Mouse (Mus musculus) heart, postnatal 0 days (tissue): ENCODE measurements around the gene Bap1. TPM values are rescaled to one million over a fixed set of nuclear protein-coding genes. Genes with fewer than 3 reads are reported as not detected.
A peak's percentile ranks its signal among the peaks of the same experiment; 100 is the strongest.

Experiments used
- ATAC-seq: fragments of 200-750 bp; cut with Nextera tagmentation; 2 replicates; pipeline ENCODE4 v1.8.0; 2017; ENCODE audit warnings: low read depth, moderate number of reproducible peaks, moderate library complexity; ENCODE audit not compliant: insufficient read depth
- DNase-seq: peaks from one replicate; pipeline ENCODE4 v3.0.0-alpha.2; 2016; ENCODE audit warnings: low spot score
- H3K27ac ChIP-seq: fragments of 300-500 bp; sonication (generic); 2 replicates; pipeline ENCODE4 v1.5.1; 2014; ENCODE audit warnings: low read depth, mild to moderate bottlenecking
- H3K27me3 ChIP-seq: fragments of 300-500 bp; sonication (generic); 2 replicates; pipeline ENCODE4 v1.6.1; 2014; ENCODE audit warnings: low read length, mixed read lengths; ENCODE audit not compliant: control insufficient read depth, insufficient read depth
- H3K36me3 ChIP-seq: fragments of 300-500 bp; sonication (generic); replicated peaks from 2 replicates; pipeline ENCODE4 v1.6.1; 2014; ENCODE audit warnings: low read length, mixed read lengths; ENCODE audit not compliant: control insufficient read depth, insufficient read depth
- H3K4me1 ChIP-seq: fragments of 300-500 bp; sonication (generic); 2 replicates; pipeline ENCODE4 v1.6.1; 2014; ENCODE audit warnings: antibody characterized with exemption; ENCODE audit not compliant: control insufficient read depth, insufficient read depth
- H3K4me2 ChIP-seq: fragments of 300-500 bp; sonication (generic); 2 replicates; pipeline ENCODE4 v1.6.1; 2014; ENCODE audit warnings: low read depth, mild to moderate bottlenecking, low read length, moderate library complexity
- H3K4me3 ChIP-seq: fragments of 300-500 bp; sonication (generic); 2 replicates; pipeline ENCODE4 v1.5.1; 2014; ENCODE audit warnings: low read depth, low read length
- H3K9ac ChIP-seq: fragments of 300-500 bp; sonication (generic); replicated peaks from 2 replicates; pipeline ENCODE4 v1.6.1; 2014; ENCODE audit warnings: low read depth, low read length, mixed read lengths
- H3K9me3 ChIP-seq: fragments of 300-500 bp; sonication (generic); replicated peaks from 2 replicates; pipeline ENCODE4 v1.6.1; 2016; ENCODE audit warnings: low read length; ENCODE audit not compliant: control insufficient read depth
- CTCF ChIP-seq: IDR thresholded peaks from 2 replicates; pipeline ENCODE4 v1.5.1; 2016; ENCODE audit warnings: antibody characterized with exemption, control low read depth, low read depth
- EP300 ChIP-seq: IDR thresholded peaks from 2 replicates; pipeline ENCODE4 v1.6.1; 2016; ENCODE audit warnings: antibody characterized with exemption, low read depth
- WGBS: fragments of 180-500 bp; shearing (Covaris S2); extraction: QIAGEN DNeasy Blood & Tissue Kit; methylation state at CpG from one replicate; pipeline ENCODE4 v1.1.7; 2014; 5-methylcytosine and 5-hydroxymethylcytosine counted together
- polyA plus RNA-seq: library from polyadenylated mRNA; unstranded; fragments of >200 nt; fragmentation: Nextera tagmentation; extraction: Ambion mirVana; gene quantifications from 2 replicates; pipeline ENCODE4 v1.2.1, GENCODE M21; 2015
- total RNA-seq: library from RNA; depleted of rRNA; stranded (reverse); fragments of >200 nt; gene quantifications from 2 replicates; pipeline ENCODE4 v1.2.3, GENCODE M21; 2014; ENCODE audit warnings: low replicate concordance

Gene Bap1
- total and polyA plus RNA-seq, 2 experiments from 2014 or later: 38.6 to 51.1 TPM

GRCm38 (mm10) chr14:31233996-31234591 is 17.2 kb upstream of the Bap1 start:
- no peak overlapping the region for H3K9ac ChIP-seq
- peak overlapping the region; percentile 66 for H3K27ac ChIP-seq
- peak; percentile 85 for DNase-seq
- no peak overlapping the region for H3K4me2 ChIP-seq
- no peak overlapping the region for H3K4me3 ChIP-seq
- no peaks in the 10 kb centered on the region for H3K27me3 ChIP-seq
- TF ChIP-seq EP300 (no peak), CTCF (peak; percentile 98)
- WGBS: 12% methylated on average over 11 of the region's 11 CpGs
- H3K36me3 ChIP-seq: no peaks in the 10 kb centered on the region; the same call in 1 of the 2 replicates
- ATAC-seq: peak; percentile 34
- peaks cover 14% of the 10 kb centered on the region; the same call in 1 of the 2 replicates for H3K4me1 ChIP-seq
- H3K9me3 ChIP-seq: no peaks in the 10 kb centered on the region

GRCm38 (mm10) chr14:31237101-31237882 is 14.0 kb upstream of the Bap1 start:
- Histone ChIP-seq H3K9me3 (no peaks in the 10 kb centered on the region), H3K4me3 (no peak overlapping the region)

GRCm38 (mm10) chr14:31240528-31240927 is 10.7 kb upstream of the Bap1 start:
- Histone ChIP-seq H3K4me1 (no peaks in the 10 kb centered on the region), H3K4me2 (no peak overlapping the region), H3K36me3 (no peaks in the 10 kb centered on the region; the same call in 1 of the 2 replicates), H3K27ac (no peak overlapping the region), H3K4me3 (no peak overlapping the region), H3K9ac (no peak overlapping the region), H3K9me3 (no peaks in the 10 kb centered on the region), H3K27me3 (no peaks in the 10 kb centered on the region)
- no peak for ATAC-seq
- WGBS: 74% methylated on average over 3 of the region's 3 CpGs
- DNase-seq: no peak
- TF ChIP-seq CTCF: no peak
- TF ChIP-seq EP300: no peak

More at GRCm38 (mm10) chr14:31237101-31237882, 14.0 kb upstream of the Bap1 start:
- Histone ChIP-seq H3K27ac (no peak overlapping the region), H3K27me3 (no peaks in the 10 kb centered on the region), H3K9ac (no peak overlapping the region), H3K36me3 (no peaks in the 10 kb centered on the region; the same call in 1 of the 2 replicates), H3K4me2 (no peak overlapping the region), H3K4me1 (no peaks in the 10 kb centered on the region)
- TF ChIP-seq CTCF (no peak), EP300 (no peak)
- WGBS: 64% methylated on average over 7 of the region's 7 CpGs
- no peak for DNase-seq
- no peak; the same call in 1 of the 2 replicates for ATAC-seq

- TF ChIP-seq CTCF (no peak), EP300 (no peak)
- H3K4me3 ChIP-seq: no peak overlapping the region
- 73% methylated on average over 1 of the region's 1 CpGs for WGBS
These were observed 6.5 kb upstream of the Bap1 start for GRCm38 (mm10) chr14:31244777-31245176.

GRCm38 (mm10) chr14:31245946-31246345 is 5.3 kb upstream of the Bap1 start:
- no peaks in the 10 kb centered on the region for H3K36me3 ChIP-seq
- no peaks in the 10 kb centered on the region for H3K9me3 ChIP-seq
- TF ChIP-seq CTCF (no peak), EP300 (no peak)
- DNase-seq (no peak), ATAC-seq (no peak; the same call in 1 of the 2 replicates)
- no peak overlapping the region for H3K4me2 ChIP-seq
- no peak overlapping the region for H3K9ac ChIP-seq
- H3K4me1 ChIP-seq: 0 out of 2 replicates have a peak, but pooled peaks cover 11% of the 10 kb centered on the region
- no peak overlapping the region for H3K4me3 ChIP-seq
- WGBS: 27% methylated on average over 1 of the region's 1 CpGs
- no peaks in the 10 kb centered on the region for H3K27me3 ChIP-seq
- peak overlapping the region; percentile 53 for H3K27ac ChIP-seq

More at GRCm38 (mm10) chr14:31244777-31245176, 6.5 kb upstream of the Bap1 start:
- Histone ChIP-seq H3K27me3 (no peaks in the 10 kb centered on the region), H3K27ac (no peak overlapping the region), H3K9me3 (no peaks in the 10 kb centered on the region), H3K36me3 (no peaks in the 10 kb centered on the region), H3K4me2 (no peak overlapping the region), H3K9ac (no peak overlapping the region), H3K4me1 (0 out of 2 replicates have a peak, but pooled peaks cover 5% of the 10 kb centered on the region)
- no peak for ATAC-seq
- no peak for DNase-seq
